Mouse (Mus musculus) cerebellum, adult 9-10 months (tissue): ENCODE data around the gene Twist1.

Experiments used
- DNase-seq: peaks from one replicate; pipeline ENCODE4 v3.0.0; 2022

The Twist1 gene

GRCm38 (mm10) chr12:33957400-33958240, at the start of gene Twist1:
Twist1 (plus strand) TSS chr12:33957671.
- no peak for DNase-seq

- no peak for DNase-seq
These were observed 30.7 kb upstream of the Twist1 start for GRCm38 (mm10) chr12:33926751-33927150.

- DNase-seq, result no peak
These were observed 30.0 kb upstream of the Twist1 start for GRCm38 (mm10) chr12:33927334-33928098.

DNA sequence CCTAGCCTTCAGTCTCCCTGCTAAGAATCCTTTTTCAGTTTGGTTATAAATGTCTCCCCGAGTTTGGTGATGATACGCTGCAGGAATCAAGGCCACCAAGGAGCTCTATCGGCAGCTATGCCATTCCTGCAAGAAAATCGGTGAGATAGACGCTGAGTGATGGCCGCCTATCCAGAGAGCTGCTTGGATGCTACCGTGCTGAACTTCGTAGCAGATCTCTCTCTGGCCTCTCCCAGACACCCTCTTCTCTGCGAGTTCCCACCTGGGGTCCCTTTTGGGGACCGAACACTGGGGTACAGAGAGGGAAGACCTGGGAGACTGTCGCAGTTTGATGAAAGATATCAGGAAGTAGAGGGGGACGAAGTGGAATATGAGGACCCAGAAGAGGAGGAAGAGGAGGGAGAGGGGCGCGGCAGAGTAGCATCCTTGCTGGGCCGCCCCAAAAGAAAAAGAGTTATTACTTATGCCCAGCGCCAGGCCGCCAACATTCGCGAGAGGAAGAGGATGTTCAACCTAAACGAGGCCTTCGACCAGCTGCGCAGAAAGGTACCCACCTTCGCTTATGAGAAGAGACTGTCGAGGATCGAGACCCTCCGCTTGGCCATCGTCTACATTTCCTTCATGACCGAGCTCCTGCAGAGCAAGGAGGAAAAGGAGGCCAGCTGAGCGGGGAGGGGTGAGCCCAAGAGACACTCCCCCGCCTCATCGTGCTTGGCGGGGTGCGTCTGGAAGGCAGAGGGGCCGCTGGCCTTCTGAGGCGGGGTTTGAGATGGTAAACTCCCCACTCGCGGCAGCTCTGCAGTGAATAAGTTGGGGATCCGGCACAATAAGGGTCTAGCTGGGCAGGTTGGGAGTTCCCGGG, 28.9 kb upstream of the Twist1 start, which contains the start of gene Ferd3l:
Gene Ferd3l, plus strand, starts transcription at position 95 of the 862 bp plus-strand sequence.
- DNase-seq, result no peak

GRCm38 (mm10) chr12:33952843-33953242, 4.6 kb upstream of the Twist1 start:
- no peak for DNase-seq

- no peak for DNase-seq
These were observed 2.4 kb upstream of the Twist1 start for GRCm38 (mm10) chr12:33954931-33955565.

GRCm38 (mm10) chr12:33955606-33956295, 1.7 kb upstream of the Twist1 start:
- no peak for DNase-seq

- DNase-seq, result no peak
These were observed 683 bp upstream of the Twist1 start for GRCm38 (mm10) chr12:33956576-33957399.

DNA sequence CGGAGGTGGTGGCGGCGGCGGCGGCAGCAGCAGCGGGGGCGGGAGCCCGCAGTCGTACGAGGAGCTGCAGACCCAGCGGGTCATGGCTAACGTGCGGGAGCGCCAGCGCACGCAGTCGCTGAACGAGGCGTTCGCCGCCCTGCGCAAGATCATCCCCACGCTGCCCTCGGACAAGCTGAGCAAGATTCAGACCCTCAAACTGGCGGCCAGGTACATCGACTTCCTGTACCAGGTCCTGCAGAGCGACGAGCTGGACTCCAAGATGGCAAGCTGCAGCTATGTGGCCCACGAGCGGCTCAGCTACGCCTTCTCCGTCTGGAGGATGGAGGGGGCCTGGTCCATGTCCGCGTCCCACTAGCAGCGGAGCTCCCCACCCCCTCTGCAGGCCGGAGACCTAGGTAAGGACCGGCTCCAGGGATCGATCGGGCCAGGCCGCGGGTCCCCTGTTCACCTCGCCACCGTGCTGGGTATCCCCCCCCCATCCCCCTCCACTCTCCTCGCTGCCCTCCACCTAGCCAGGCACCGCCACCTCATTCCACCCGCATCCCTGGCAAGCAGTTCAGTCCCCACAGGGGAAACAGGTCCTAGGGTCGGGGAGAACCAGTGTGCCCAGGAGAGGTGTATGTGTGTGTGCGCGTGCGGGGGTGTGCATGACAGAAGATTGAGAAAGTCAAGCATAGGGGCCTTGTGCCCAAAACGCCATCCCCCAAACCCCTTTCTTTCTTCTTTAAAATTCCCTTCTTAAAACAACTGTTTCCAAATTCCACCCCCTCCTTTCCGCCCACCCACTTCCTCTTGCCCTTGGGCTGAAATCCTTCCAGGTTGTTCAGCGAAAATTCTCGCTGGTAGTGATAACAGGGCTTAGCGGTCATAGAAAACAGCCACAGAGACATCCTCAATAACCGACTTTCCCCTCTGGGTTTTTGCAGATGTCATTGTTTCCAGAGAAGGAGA, 1.0 kb downstream of the Twist1 start:
- DNase-seq, result no peak

DNA sequence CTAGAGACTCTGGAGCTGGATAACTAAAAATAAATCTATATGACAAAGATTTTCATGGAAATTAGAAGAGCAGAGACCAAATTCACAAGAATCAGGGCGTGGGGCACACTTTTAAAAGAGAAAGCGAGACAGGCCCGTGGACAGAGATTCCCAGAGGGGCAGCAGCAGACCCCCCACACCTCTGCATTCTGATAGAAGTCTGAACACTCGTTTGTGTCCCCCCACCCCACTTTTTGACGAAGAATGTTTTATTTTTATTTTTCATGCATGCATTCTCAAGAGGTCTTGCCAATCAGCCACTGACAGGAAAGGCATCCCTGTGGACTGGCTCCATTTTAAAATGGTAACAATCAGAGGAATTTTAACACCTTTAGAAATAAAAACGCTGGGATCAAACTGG, 1.7 kb downstream of the Twist1 start:
- no peak for DNase-seq

DNA sequence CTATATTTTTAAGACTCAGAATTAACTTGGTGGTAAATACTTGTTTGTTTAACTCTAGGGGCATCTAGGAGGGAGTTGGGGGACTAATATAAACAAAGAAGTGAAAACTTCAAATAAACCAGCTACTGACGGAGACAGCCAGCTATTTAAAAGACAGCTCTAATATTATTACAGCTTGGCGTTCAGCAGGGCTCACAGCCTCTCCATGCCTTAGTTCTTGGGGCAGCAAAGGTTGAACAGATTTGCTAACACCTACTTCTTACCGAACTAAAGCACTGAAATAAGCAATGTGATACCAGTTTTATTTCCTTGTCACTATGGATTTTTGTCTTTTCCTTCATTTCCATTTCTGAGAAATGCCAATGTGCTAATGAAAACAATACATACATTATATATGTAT, 2.4 kb downstream of the Twist1 start:
- DNase-seq, result no peak

DNA sequence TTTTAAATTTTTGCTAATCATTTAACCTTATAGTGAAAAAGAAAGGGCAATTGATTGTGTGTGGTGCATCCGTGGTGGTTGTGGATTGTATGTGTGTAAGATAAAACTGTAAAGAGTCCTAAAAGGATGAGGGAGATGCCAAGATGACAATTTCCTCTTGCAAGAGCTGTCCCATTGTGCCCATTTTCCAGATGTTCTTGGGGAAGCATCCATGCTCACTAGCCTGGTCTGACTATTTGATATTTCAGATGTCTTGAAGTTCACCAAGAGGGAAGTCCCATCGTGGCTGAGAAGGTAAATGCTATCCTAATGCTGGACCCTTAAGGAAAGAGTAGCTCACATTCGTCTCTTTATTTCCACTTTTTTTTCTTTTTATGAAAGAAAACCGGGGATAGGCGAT, 3.5 kb downstream of the Twist1 start:
- DNase-seq, result no peak

- DNase-seq, result no peak
These were observed 4.8 kb downstream of the Twist1 start for GRCm38 (mm10) chr12:33962118-33962772.

DNA sequence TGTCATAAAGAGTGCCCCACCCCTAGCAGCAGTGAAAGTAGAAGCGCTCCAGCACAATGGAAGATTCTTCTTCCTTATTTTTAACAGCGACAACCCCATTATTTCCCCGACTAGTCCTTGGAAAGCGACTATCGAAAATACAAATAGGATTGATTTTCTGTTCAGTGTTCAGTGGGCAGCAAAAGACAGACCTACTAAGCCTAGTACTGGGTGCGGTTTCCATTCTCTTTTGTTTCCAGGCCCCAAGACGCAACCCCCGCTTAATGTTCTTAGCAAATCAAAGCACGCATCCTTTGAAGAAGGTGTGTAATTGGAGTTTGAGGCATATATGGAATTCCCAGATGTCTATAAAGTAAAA, 5.3 kb downstream of the Twist1 start:
- DNase-seq, result no peak

DNA sequence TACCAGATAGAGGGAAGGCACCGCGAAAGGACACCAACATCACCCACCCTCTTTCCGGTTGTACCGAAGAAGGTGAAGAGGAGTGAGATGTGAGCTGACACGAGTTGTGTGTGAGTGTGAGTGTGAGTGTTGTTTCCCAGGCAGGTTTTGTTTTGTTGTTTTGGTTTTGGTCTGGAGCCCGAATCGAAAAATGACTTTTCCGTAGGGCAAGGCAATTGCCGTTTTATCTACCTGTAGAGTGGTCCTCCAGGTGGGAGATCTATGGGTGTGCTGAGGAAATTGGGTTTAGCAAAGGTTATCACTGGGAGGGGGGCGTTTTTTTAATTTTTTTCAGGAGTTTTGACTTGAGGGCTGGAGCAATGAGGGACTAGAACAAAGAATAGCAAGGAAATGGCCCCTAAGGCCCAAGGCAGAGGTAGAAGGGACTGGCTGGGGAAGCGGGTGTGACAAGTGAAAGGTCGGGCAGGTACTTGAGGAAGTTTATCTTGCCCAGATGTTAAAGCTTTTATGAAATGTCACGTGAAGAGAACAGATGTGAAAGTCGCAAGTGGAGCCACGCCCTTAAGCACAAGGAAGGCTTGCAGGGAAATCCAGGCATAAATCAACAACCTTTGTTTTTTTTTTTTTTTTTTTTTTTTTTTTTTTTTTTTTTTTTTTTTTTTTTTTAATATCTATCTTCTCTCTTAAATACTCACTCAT, 6.3 kb downstream of the Twist1 start:
- no peak for DNase-seq

GRCm38 (mm10) chr12:33964427-33964826, 7.0 kb downstream of the Twist1 start:
- DNase-seq, result no peak

DNA sequence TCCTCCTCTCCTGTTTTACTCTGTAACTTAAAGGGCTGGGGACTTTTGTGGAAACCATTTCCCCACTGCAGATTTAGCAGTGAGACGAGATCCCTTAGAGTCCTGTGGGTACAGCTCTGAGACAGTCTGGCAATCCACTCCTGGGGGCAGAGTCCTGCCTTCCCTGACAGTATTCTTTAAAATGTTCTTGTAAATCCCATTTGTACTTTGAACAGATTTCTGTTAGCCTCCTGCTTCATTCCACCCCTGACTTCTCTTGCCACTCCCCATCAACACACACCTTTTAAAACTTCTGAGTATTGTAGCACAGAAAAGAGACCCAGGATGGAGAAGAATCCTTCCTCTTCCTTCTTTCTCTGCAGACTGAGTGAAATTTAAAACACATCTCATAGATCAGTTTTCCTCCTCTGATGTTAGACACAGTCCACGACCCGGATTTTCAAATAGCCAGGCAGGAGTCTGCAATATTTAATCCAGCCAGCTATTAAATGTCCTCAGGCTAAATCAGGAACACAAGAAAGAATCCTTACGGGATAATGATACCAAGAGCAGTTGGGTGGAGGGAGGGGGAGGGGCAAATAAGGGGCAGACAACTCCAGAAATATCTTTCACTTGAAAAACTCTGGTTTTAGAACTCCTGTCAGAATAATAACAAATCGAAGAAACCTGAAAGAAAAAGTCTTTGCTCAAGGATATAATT, 8.3 kb downstream of the Twist1 start:
- DNase-seq, result no peak
